In genomic region chr9:61135263-61135882, GRCm38 (mm10) we compare ENCODE assay signal across 9 mouse cellular contexts.
DNase-seq lines count a peak whose midpoint lies in the region; ATAC-seq and TF ChIP-seq lines count a peak whose summit lies in the region.
"Had no signal": no experiment of that assay in that cellular context is flagged by ENCODE, and none has a peak within 500 bp of the region (broad histone marks: within the 10 kb centered on the region; RNA-seq: fewer than 3 reads in every experiment).

No protein-coding gene starts in this region.

- TF ChIP-seq EP300 in CH12.LX (IDR thresholded peaks at IDR 0.05; ENCODE audit: low read length) = peak; percentile 34; the same call in 1 of the 2 replicates

- dilution Hi-C loops in CH12.LX (cut with MboI; ENCODE audit: extremely low pct_ligation_motif_present, extremely low pct_unique_long_range_greater_than_20kb, low sequenced_read_pairs) = no loop called here

- H3K27ac ChIP-seq in CH12.LX (ENCODE audit: insufficient read depth, low read depth) = no peak overlapping the region
- H3K27ac ChIP-seq in forebrain, embryonic 15.5 days (replicated peaks) = no peak overlapping the region
- no peak overlapping the region for H3K27ac ChIP-seq in kidney, adult 2 months (ENCODE audit: insufficient read depth, low read depth, low read length)
- H3K27ac ChIP-seq in liver, embryonic 12.5 days = no peak overlapping the region
- H3K27ac ChIP-seq: liver, embryonic 14.5 days had no signal

- no peak; the same call in 1 of the 2 replicates for TF ChIP-seq RAD21 in CH12.LX (IDR thresholded peaks at IDR 0.05; ENCODE audit: low read depth, low read length)

- peak in 1 of 2 experiments; percentile 17; a peak in 2 of 4 replicates for TF ChIP-seq CTCF in CH12.LX (conservative IDR thresholded peaks at IDR 0.05 in 1 of 2, IDR thresholded peaks at IDR 0.05 in 1 of 2; ENCODE audit: low read depth in 2 of 2, low read length in 2 of 2)
- TF ChIP-seq CTCF in kidney, adult 2 months (conservative IDR thresholded peaks at IDR 0.05; ENCODE audit: insufficient read depth, insufficient read length, low read depth, low read length) = no peak

- peak; percentile 71 for DNase-seq in CH12.LX (ENCODE audit: extremely low read depth)
- peak; percentile 53 for DNase-seq in brain, adult 2 months (ENCODE audit: low read depth, low spot score)
- DNase-seq in mesoderm, embryonic 11.5 days (ENCODE audit: low read depth, low spot score) = peak; percentile 75
- DNase-seq in kidney, adult 2 months = no peak
- no peak for DNase-seq in Muller cell, postnatal 12 days (ENCODE audit: inconsistent ontology term)
- DNase-seq in gastrocnemius, postnatal 4 days (ENCODE audit: low spot score in 2 of 2) = no peak

- H3K79me2 ChIP-seq in CH12.LX (replicated peaks; ENCODE audit: control insufficient read depth, extremely low read depth, insufficient read depth, poor library complexity, severe bottlenecking) = no peaks in the 10 kb centered on the region

- H3K9ac ChIP-seq in CH12.LX (ENCODE audit: insufficient read depth, low read depth) = no peak overlapping the region
- H3K9ac ChIP-seq in forebrain, embryonic 15.5 days (replicated peaks) = no peak overlapping the region
- no peak overlapping the region for H3K9ac ChIP-seq in liver, embryonic 12.5 days
- H3K9ac ChIP-seq: liver, embryonic 14.5 days had no signal

- in situ Hi-C loops in CH12.LX (cut with MboI; ENCODE audit: low pct_ligation_motif_present, low pct_unique_long_range_greater_than_20kb, low sequenced_read_pairs) = no loop called here

- no peaks in the 10 kb centered on the region for H3K27me3 ChIP-seq in CH12.LX (replicated peaks)
- H3K27me3 ChIP-seq in forebrain, embryonic 15.5 days = no peaks in the 10 kb centered on the region
- no peaks in the 10 kb centered on the region for H3K27me3 ChIP-seq in kidney, adult 2 months (replicated peaks; ENCODE audit: control insufficient read depth, insufficient read depth, low read length)
- H3K27me3 ChIP-seq in liver, embryonic 12.5 days (replicated peaks) = peaks cover 16% of the 10 kb centered on the region; the same call in 1 of the 2 replicates

- H3K36me3 ChIP-seq in CH12.LX (replicated peaks in 1 of 2; ENCODE audit: control insufficient read depth in 1 of 2, insufficient read depth in 1 of 2, low read length in 1 of 2) = no peaks in the 10 kb centered on the region
- H3K36me3 ChIP-seq in forebrain, embryonic 15.5 days = no peaks in the 10 kb centered on the region
- no peaks in the 10 kb centered on the region for H3K36me3 ChIP-seq in kidney, adult 2 months (ENCODE audit: control insufficient read depth, insufficient read depth, low read length)
- H3K36me3 ChIP-seq in liver, embryonic 12.5 days = no peaks in the 10 kb centered on the region

- ATAC-seq in forebrain, embryonic 15.5 days (replicated peaks) = peak; percentile 32; the same call in 1 of the 2 replicates
- no peak for ATAC-seq in liver, embryonic 12.5 days

- H3K4me2 ChIP-seq in CH12.LX (ENCODE audit: insufficient read depth, low read depth, poor library complexity, severe bottlenecking) = peak overlapping the region; percentile 3; the same call in 1 of the 2 replicates
- no peak overlapping the region for H3K4me2 ChIP-seq in forebrain, embryonic 15.5 days (replicated peaks)
- H3K4me2 ChIP-seq in liver, embryonic 12.5 days = no peak overlapping the region

- H3K4me1 ChIP-seq in CH12.LX (ENCODE audit: control insufficient read depth in 1 of 2, insufficient read depth in 2 of 2) = peaks cover 15 to 22% of the 10 kb centered on the region in 2 experiments
- H3K4me1 ChIP-seq in forebrain, embryonic 15.5 days = no peaks in the 10 kb centered on the region
- no peaks in the 10 kb centered on the region for H3K4me1 ChIP-seq in kidney, adult 2 months (ENCODE audit: control insufficient read depth, insufficient read depth, low read length)
- no peaks in the 10 kb centered on the region for H3K4me1 ChIP-seq in liver, embryonic 12.5 days

- no peaks in the 10 kb centered on the region for H3K9me3 ChIP-seq in CH12.LX (replicated peaks; ENCODE audit: low read length)
- H3K9me3 ChIP-seq in forebrain, embryonic 15.5 days = no peaks in the 10 kb centered on the region
- H3K9me3 ChIP-seq in liver, embryonic 12.5 days (replicated peaks) = no peaks in the 10 kb centered on the region

- no peak overlapping the region for H3K4me3 ChIP-seq in CH12.LX (replicated peaks in 1 of 3; ENCODE audit: low read depth in 2 of 3, low read length in 2 of 3, poor library complexity in 1 of 3)
- H3K4me3 ChIP-seq in forebrain, embryonic 15.5 days = no peak overlapping the region
- H3K4me3 ChIP-seq in kidney, adult 2 months (ENCODE audit: insufficient read depth, low read depth, low read length) = no peak overlapping the region
- H3K4me3 ChIP-seq in liver, embryonic 12.5 days = no peak overlapping the region

- TF ChIP-seq POLR2A in CH12.LX (IDR thresholded peaks at IDR 0.05; ENCODE audit: low read depth, low read length) = no peak
- no peak for TF ChIP-seq POLR2A in kidney, adult 2 months (IDR thresholded peaks at IDR 0.05; ENCODE audit: low read depth, low read length)

- 47% methylated on average over 10 of the region's 10 CpGs for WGBS in forebrain, embryonic 15.5 days
- 76% methylated on average over 10 of the region's 10 CpGs for WGBS in kidney, adult 2 months
- WGBS in liver, embryonic 12.5 days (ENCODE audit: insufficient replicate concordance) = 49% methylated on average over 10 of the region's 10 CpGs

TF ChIP-seq in CH12.LX, 34 proteins besides CTCF, POLR2A, EP300 and RAD21:
- no peak for TF ChIP-seq POLR2AphosphoS2 (IDR thresholded peaks at IDR 0.05; ENCODE audit: low read depth, low read length)
- no peak for TF ChIP-seq MYC (IDR thresholded peaks at IDR 0.05; ENCODE audit: low read depth, low read length)
- TF ChIP-seq JUND (conservative IDR thresholded peaks at IDR 0.05; ENCODE audit: low read depth, low read length) = 0 out of 2 replicates have a peak, but pooled peaks have one; percentile 24
- TF ChIP-seq ZC3H11A (IDR thresholded peaks at IDR 0.05; ENCODE audit: low read depth, low read length) = no peak
- no peak for TF ChIP-seq MXI1 (IDR thresholded peaks at IDR 0.05; ENCODE audit: low read depth, low read length)
- no peak for TF ChIP-seq MAX (IDR thresholded peaks at IDR 0.05; ENCODE audit: low read length)
- no peak for TF ChIP-seq CHD1 (IDR thresholded peaks at IDR 0.05; ENCODE audit: low read depth, low read length)
- no peak for TF ChIP-seq UBTF (IDR thresholded peaks at IDR 0.05; ENCODE audit: low read depth, low read length)
- TF ChIP-seq SIN3A (IDR thresholded peaks at IDR 0.05; ENCODE audit: low read length) = no peak
- TF ChIP-seq NELFE (IDR thresholded peaks at IDR 0.05; ENCODE audit: low read depth, low read length) = no peak
- TF ChIP-seq MAFK (IDR thresholded peaks at IDR 0.05; ENCODE audit: insufficient replicate concordance, low read length) = no peak
- TF ChIP-seq TBP (conservative IDR thresholded peaks at IDR 0.05; ENCODE audit: low read depth, low read length) = no peak
- peak; percentile 54 for TF ChIP-seq ELF1 (IDR thresholded peaks at IDR 0.05; ENCODE audit: low read depth, low read length)
- no peak for TF ChIP-seq USF2 (conservative IDR thresholded peaks at IDR 0.05; ENCODE audit: low read depth, low read length)
- no peak for TF ChIP-seq PAX5 (IDR thresholded peaks at IDR 0.05; ENCODE audit: low read length)
- TF ChIP-seq ZNF384 (IDR thresholded peaks at IDR 0.05; ENCODE audit: low read depth, low read length) = no peak
- no peak for TF ChIP-seq USF1 (IDR thresholded peaks at IDR 0.05; ENCODE audit: low read depth, low read length)
- TF ChIP-seq JUN (IDR thresholded peaks at IDR 0.05; ENCODE audit: insufficient read depth, low read depth, low read length) = no peak
- TF ChIP-seq KAT2A (IDR thresholded peaks at IDR 0.05; ENCODE audit: insufficient replicate concordance, low read length) = no peak
- TF ChIP-seq HCFC1 (IDR thresholded peaks at IDR 0.05; ENCODE audit: low read depth, low read length) = no peak
- TF ChIP-seq CHD2 (IDR thresholded peaks at IDR 0.05; ENCODE audit: low read length) = peak; percentile 73; the same call in 1 of the 2 replicates
- TF ChIP-seq NRF1 (IDR thresholded peaks at IDR 0.05; ENCODE audit: low read depth, low read length) = no peak
- TF ChIP-seq TCF12 (IDR thresholded peaks at IDR 0.05; ENCODE audit: low read depth, low read length) = no peak
- TF ChIP-seq MAZ (IDR thresholded peaks at IDR 0.05; ENCODE audit: low read depth, low read length) = no peak
- TF ChIP-seq MEF2A (IDR thresholded peaks at IDR 0.05; ENCODE audit: borderline replicate concordance, low read depth, low read length) = peak; percentile 47; the same call in 1 of the 2 replicates
- TF ChIP-seq IRF4 (IDR thresholded peaks at IDR 0.05; ENCODE audit: low read depth, low read length) = peak; percentile 83
- peak; percentile 14; the same call in 1 of the 2 replicates for TF ChIP-seq SMC3 (IDR thresholded peaks at IDR 0.05; ENCODE audit: low read depth, low read length)
- TF ChIP-seq GABPA (IDR thresholded peaks at IDR 0.05; ENCODE audit: insufficient replicate concordance, low read depth, low read length) = no peak
- peak; percentile 41; the same call in 1 of the 2 replicates for TF ChIP-seq BHLHE40 (IDR thresholded peaks at IDR 0.05; ENCODE audit: low read depth, low read length)
- TF ChIP-seq E2F4 (IDR thresholded peaks at IDR 0.05; ENCODE audit: insufficient replicate concordance, low read depth, low read length) = no peak
- TF ChIP-seq ETS1 (conservative IDR thresholded peaks at IDR 0.05; ENCODE audit: low read depth, low read length) = peak; percentile 31
- TF ChIP-seq RCOR1 (conservative IDR thresholded peaks at IDR 0.05; ENCODE audit: low read depth, low read length) = no peak

Comparison
In these comparisons a context has a peak if more than half of its experiments do, and no peak if none do; other contexts are left out.
1. DNase-seq: peak in CH12.LX (single experiment), brain, adult 2 months (single experiment) and mesoderm, embryonic 11.5 days (single experiment); none in kidney, adult 2 months (single experiment), Muller cell, postnatal 12 days (single experiment) and gastrocnemius, postnatal 4 days (0 of 2).